Mouse (Mus musculus) hindbrain, embryonic 16.5 days (tissue): ENCODE measurements around the gene Dcun1d1. TPM values are rescaled to one million over a fixed set of nuclear protein-coding genes. Genes with fewer than 3 reads are reported as not detected.

Experiments used
- ATAC-seq: fragments of 200-750 bp; cut with Nextera tagmentation; 2 replicates; pipeline ENCODE4 v1.8.0; 2017; ENCODE audit warnings: moderate TSS enrichment, moderate library complexity
- H3K27ac ChIP-seq: fragments of 300-500 bp; sonication (generic); 2 replicates; pipeline ENCODE4 v1.5.1; 2014; ENCODE audit warnings: low read depth, mild to moderate bottlenecking, control low read depth, low read length, moderate library complexity
- H3K27me3 ChIP-seq: fragments of 300-500 bp; sonication (generic); replicated peaks from 2 replicates; pipeline ENCODE4 v1.6.1; 2014; ENCODE audit warnings: low read length; ENCODE audit not compliant: control insufficient read depth, insufficient read depth
- H3K36me3 ChIP-seq: fragments of 300-500 bp; sonication (generic); 2 replicates; pipeline ENCODE4 v1.6.1; 2014; ENCODE audit warnings: mild to moderate bottlenecking, low read length, moderate library complexity, mixed read lengths; ENCODE audit not compliant: control insufficient read depth, insufficient read depth
- H3K4me1 ChIP-seq: fragments of 300-500 bp; sonication (generic); 2 replicates; pipeline ENCODE4 v1.6.1; 2014; ENCODE audit warnings: low read depth, low read length; ENCODE audit not compliant: control insufficient read depth, insufficient read depth
- H3K4me2 ChIP-seq: fragments of 300-500 bp; sonication (generic); 2 replicates; pipeline ENCODE4 v1.6.1; 2014; ENCODE audit warnings: mild to moderate bottlenecking, low read length, control low read depth, moderate library complexity
- H3K4me3 ChIP-seq: fragments of 300-500 bp; sonication (generic); 2 replicates; pipeline ENCODE4 v1.5.1; 2014; ENCODE audit warnings: mild to moderate bottlenecking, low read length, control low read depth, moderate library complexity
- H3K9ac ChIP-seq: fragments of 300-500 bp; sonication (generic); 2 replicates; pipeline ENCODE4 v1.6.1; 2014; ENCODE audit warnings: low read depth, mild to moderate bottlenecking, control low read depth, low read length, moderate library complexity
- H3K9me3 ChIP-seq: fragments of 300-500 bp; sonication (generic); 2 replicates; pipeline ENCODE4 v1.6.1; 2014; ENCODE audit warnings: mild to moderate bottlenecking, low read length, moderate library complexity; ENCODE audit not compliant: control insufficient read depth
- WGBS: fragments of 180-500 bp; shearing (Covaris S2); extraction: QIAGEN DNeasy Blood & Tissue Kit; methylation state at CpG from one replicate; pipeline ENCODE4 v1.1.7; 2014; 5-methylcytosine and 5-hydroxymethylcytosine counted together
- polyA plus RNA-seq: library from polyadenylated mRNA; unstranded; fragments of >200 nt; fragmentation: Nextera tagmentation; extraction: Ambion mirVana; gene quantifications from 2 replicates; pipeline ENCODE4 v1.2.1, GENCODE M21; 2015

The Dcun1d1 gene
- polyA plus RNA-seq, 1 experiment from 2014 or later, result 97.4 TPM

- Histone ChIP-seq H3K4me2 (no peak overlapping the region), H3K4me1 (no peaks in the 10 kb centered on the region), H3K4me3 (no peak overlapping the region), H3K9me3 (no peaks in the 10 kb centered on the region), H3K9ac (no peak overlapping the region), H3K36me3 (no peaks in the 10 kb centered on the region), H3K27me3 (no peaks in the 10 kb centered on the region), H3K27ac (no peak overlapping the region)
- 100% methylated on average over 2 of the region's 2 CpGs for WGBS
- ATAC-seq, result no peak
Measured at GRCm38 (mm10) chr3:35889531-35889930, 47.7 kb downstream of the Dcun1d1 start.

GRCm38 (mm10) chr3:35883267-35883666, 54.0 kb downstream of the Dcun1d1 start:
- no peak overlapping the region for H3K4me2 ChIP-seq
- H3K4me1 ChIP-seq, result no peaks in the 10 kb centered on the region
- no peaks in the 10 kb centered on the region for H3K27me3 ChIP-seq
- no peak overlapping the region for H3K9ac ChIP-seq
- no peak for ATAC-seq
- no peak overlapping the region for H3K27ac ChIP-seq
- no peak overlapping the region for H3K4me3 ChIP-seq
- H3K9me3 ChIP-seq, result no peaks in the 10 kb centered on the region
- no peaks in the 10 kb centered on the region for H3K36me3 ChIP-seq

- no peak for ATAC-seq
- 87% methylated on average over 9 of the region's 9 CpGs for WGBS
- Histone ChIP-seq H3K27ac (no peak overlapping the region), H3K27me3 (no peaks in the 10 kb centered on the region), H3K4me2 (no peak overlapping the region), H3K36me3 (peaks cover 2% of the 10 kb centered on the region; the same call in 1 of the 2 replicates), H3K4me3 (no peak overlapping the region), H3K9me3 (no peaks in the 10 kb centered on the region; the same call in none of the 2 replicates), H3K9ac (no peak overlapping the region), H3K4me1 (no peaks in the 10 kb centered on the region)
Measured at GRCm38 (mm10) chr3:35849326-35849725, 87.9 kb downstream of the Dcun1d1 start.

Other genes starting within 250 kb of the Dcun1d1 start
- 34.5 and 42.7 TPM in 2 replicates for gene Atp11b, start 183.3 kb downstream of the Dcun1d1 start, polyA plus RNA-seq
- gene Mccc1, start 63.2 kb upstream of the Dcun1d1 start, polyA plus RNA-seq, result 26.3 and 29.1 TPM in 2 replicates
- gene Ccdc144b, start 116.1 kb upstream of the Dcun1d1 start, polyA plus RNA-seq, result not detected in 2 replicates
- gene Acad9, start 128.5 kb upstream of the Dcun1d1 start, polyA plus RNA-seq, result 96.1 and 101 TPM in 2 replicates
- 14.9 and 15.7 TPM in 2 replicates for gene D3Ertd254e, start 213.6 kb upstream of the Dcun1d1 start, polyA plus RNA-seq